Mouse (Mus musculus): ENCODE results near the gene Scfd2.

DNA sequence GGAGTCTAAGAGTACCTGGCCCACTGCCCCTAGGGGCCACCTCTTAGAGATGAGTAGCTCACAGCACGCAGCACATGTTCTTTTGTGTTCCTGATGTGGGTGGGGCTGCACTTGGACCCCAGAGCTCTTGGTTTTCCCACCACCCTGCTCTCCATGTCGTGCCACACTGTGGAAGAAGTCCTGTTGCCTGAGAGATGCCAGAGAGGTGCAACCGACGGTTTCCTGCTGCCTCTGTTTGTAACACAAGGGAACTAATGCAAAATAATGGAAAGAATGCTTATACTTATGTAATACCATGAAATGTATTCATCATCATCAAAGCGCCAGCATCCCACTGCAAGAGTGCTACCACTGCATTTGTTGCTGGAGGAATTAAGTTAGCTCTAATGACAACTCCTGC, 238.0 kb downstream of the Scfd2 start:
- TF ChIP-seq GATA1 (IDR thresholded peaks at IDR 0.05; ENCODE audit: low read length) (no peak), TAL1 (IDR thresholded peaks at IDR 0.05; ENCODE audit: low read length) (no peak)

Measured in erythroblast, embryonic 14.5 days (primary cell).